Comparison of ENCODE assay signal across 17 mouse cellular contexts in genomic region chr8:54230638-54231037, GRCm38 (mm10).
"Had no signal": no experiment of that assay in that cellular context is flagged by ENCODE, and none has a peak within 500 bp of the region (broad histone marks: within the 10 kb centered on the region; RNA-seq: fewer than 3 reads in every experiment).

No protein-coding gene starts in this region.

- H3K27me3 ChIP-seq: neural tube, embryonic 12.5 days; neural tube, embryonic 13.5 days; neural tube, embryonic 15.5 days; stomach, embryonic 15.5 days had no signal

- DNase-seq: retina, postnatal 1 day; right cerebral cortex, adult 18-20 months; right cerebral cortex, postnatal 14 days; right cerebral cortex, postnatal 25 days; right cerebral cortex, postnatal 4 days; spleen, adult 18-20 months; thymus, adult 18-20 months; thymus, adult 2 months; thymus, postnatal 14 days; thymus, postnatal 25 days; thymus, postnatal 36 days; thymus, postnatal 4 days had no signal

- H3K27ac ChIP-seq: neural tube, embryonic 12.5 days; neural tube, embryonic 13.5 days; neural tube, embryonic 15.5 days; stomach, embryonic 15.5 days; stomach, postnatal 0 days had no signal

- H3K4me3 ChIP-seq: neural tube, embryonic 12.5 days; neural tube, embryonic 13.5 days; neural tube, embryonic 15.5 days; stomach, embryonic 15.5 days had no signal

- H3K36me3 ChIP-seq: neural tube, embryonic 12.5 days; neural tube, embryonic 13.5 days; neural tube, embryonic 15.5 days; stomach, embryonic 15.5 days had no signal

- H3K4me2 ChIP-seq: neural tube, embryonic 12.5 days; neural tube, embryonic 13.5 days; neural tube, embryonic 15.5 days; stomach, embryonic 15.5 days had no signal

- H3K9me3 ChIP-seq: neural tube, embryonic 12.5 days; neural tube, embryonic 13.5 days; neural tube, embryonic 15.5 days; stomach, embryonic 15.5 days had no signal

- H3K9ac ChIP-seq: neural tube, embryonic 12.5 days; neural tube, embryonic 13.5 days; neural tube, embryonic 15.5 days; stomach, embryonic 15.5 days had no signal

- H3K4me1 ChIP-seq: neural tube, embryonic 12.5 days; neural tube, embryonic 13.5 days; neural tube, embryonic 15.5 days; stomach, embryonic 15.5 days had no signal
